Mouse (Mus musculus): ENCODE results near the gene Lrrc42.

Lrrc42 gene

DNA sequence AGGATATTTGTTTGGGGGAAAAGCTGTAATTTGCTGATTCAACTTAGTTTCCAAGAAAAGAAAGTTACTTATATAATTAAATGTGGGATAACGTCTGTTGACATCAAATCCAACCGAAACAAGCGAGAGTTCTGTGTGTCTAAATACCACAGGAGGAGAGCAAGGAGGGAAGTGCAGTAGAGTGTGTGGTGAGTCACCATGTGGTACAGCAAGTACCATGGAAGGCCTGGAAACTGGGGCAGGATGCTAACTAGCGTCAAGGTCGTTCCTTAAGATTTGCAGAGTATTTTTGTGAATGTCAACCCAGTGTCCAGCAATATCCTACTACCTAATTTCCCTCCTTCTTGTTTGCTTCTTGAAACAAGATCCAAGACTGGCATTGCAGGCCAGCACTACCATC lies 55.3 kb downstream of the Lrrc42 start:
- no peak for DNase-seq (ENCODE audit: low spot score in 2 of 2)

DNA sequence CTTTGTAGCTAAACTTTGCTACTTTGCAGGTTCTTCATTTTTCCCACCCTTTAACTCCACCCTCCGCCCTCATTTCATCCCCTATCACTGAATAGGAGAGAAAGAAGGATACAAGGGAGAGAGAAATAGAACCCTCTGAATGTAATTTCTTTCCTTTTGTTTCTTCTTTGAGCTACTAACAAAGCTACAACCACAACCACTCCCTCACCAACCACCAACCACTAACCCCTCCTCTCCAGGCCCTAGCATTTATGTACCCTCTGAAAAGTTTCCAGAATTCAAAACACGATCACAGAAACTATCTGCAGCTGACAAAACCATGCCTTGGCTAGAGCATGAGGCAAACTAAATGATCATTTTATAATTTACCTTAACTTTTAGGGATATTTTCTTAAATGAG lies 56.9 kb downstream of the Lrrc42 start:
- DNase-seq (ENCODE audit: low spot score in 2 of 2) = no peak

DNA sequence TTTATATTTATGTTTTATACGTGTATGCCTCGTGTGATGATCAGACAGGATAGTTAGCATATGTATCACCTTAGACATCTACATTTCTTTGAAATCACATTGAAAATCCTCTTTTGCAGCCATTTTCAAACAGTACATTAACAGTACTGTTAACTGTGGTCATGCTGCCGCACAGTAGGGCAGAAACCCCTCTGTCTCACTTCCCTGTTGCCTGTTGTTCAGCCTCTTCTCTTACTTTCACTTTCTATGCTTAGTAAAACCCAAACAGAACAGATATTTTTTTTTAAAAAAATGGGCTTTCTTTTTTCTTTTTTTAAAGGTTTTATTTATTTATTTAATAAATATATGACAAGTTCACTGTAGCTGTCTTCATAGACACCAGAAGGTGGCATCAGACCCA lies 59.5 kb downstream of the Lrrc42 start:
- no peak for DNase-seq (ENCODE audit: low spot score in 2 of 2)

DNA sequence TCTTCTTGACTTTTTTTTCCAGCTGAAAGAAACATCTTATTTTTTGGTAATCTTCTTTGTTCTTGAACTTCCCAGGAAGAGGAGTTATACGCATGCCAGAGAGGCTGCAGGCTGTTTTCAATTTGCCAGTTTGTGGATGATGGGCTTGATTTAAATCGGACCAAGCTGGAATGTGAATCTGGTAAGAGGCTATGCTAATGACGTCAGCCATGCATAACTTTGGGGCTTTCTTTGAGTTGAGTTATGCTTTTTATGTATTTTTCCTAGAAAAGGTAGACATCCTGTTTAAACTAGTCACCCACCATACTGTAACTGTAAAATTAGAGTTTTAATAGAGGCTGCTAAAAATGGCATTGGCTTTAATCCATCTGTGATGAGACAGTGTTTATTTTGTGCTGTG lies 67.6 kb downstream of the Lrrc42 start:
- no peak for DNase-seq (ENCODE audit: low spot score in 2 of 2)

Data from frontal cortex, postnatal 25 days (tissue).